Mouse (Mus musculus) megakaryocyte-erythroid progenitor cell, adult 5-6 weeks (primary cell): ENCODE data around the gene Ctsc. TPM values are rescaled to one million over a fixed set of nuclear protein-coding genes. Genes with fewer than 3 reads are reported as not detected.

Source experiments
- total RNA-seq, 2 experiments: library from RNA; stranded (forward) in 1 of 2; stranded (reverse) in 1 of 2; fragments of 200-1000, 215-1000 nt in 1 of 2; fragments of >200 nt in 1 of 2; fragmentation: Nextera tagmentation in 1 of 2; gene quantifications; 2 replicates each; pipeline ENCODE4 v1.2.3; 2014 to 2017

The Ctsc gene
- total RNA-seq, 2 experiments from 2014 or later: 9.0 to 21.7 TPM

Other genes with a start within 250 kb of the Ctsc start
- 20.5 and 41.4 TPM in 2 replicates for gene Rab38, start 152.2 kb downstream of the Ctsc start, total RNA-seq (2014; fragmentation: Nextera tagmentation)
- gene Rab38, start 152.2 kb downstream of the Ctsc start, total RNA-seq (2017): 37.6 and 44.2 TPM in 2 replicates